Mouse (Mus musculus) CH12.LX (cell line): ENCODE measurements around the gene Inafm2.

Experiments
- CTCF ChIP-seq, 2 experiments: IDR thresholded peaks in 1 of 2; conservative IDR thresholded peaks in 1 of 2; 2 replicates each; pipeline ENCODE4 v1.5.1; 2011 to 2012; ENCODE audit warnings: low read depth in 2 of 2, low read length in 2 of 2, improper control_type of control experiment in 1 of 2, inconsistent platforms in 1 of 2, mild to moderate bottlenecking in 1 of 2, moderate library complexity in 1 of 2
- ETS1 ChIP-seq: conservative IDR thresholded peaks from 2 replicates; pipeline ENCODE4 v1.6.1; 2012; ENCODE audit warnings: low read depth, mild to moderate bottlenecking, inconsistent platforms, low read length, improper control_type of control experiment, moderate library complexity
- KAT2A ChIP-seq: IDR thresholded peaks from 2 replicates; pipeline ENCODE4 v1.6.1; 2012; ENCODE audit warnings: low read length, improper control_type of control experiment, inconsistent platforms; ENCODE audit not compliant: insufficient replicate concordance
- NRF1 ChIP-seq: IDR thresholded peaks from 2 replicates; pipeline ENCODE4 v1.6.1; 2014; ENCODE audit warnings: low read depth, mild to moderate bottlenecking, inconsistent platforms, low read length, improper control_type of control experiment, moderate library complexity
- POLR2A ChIP-seq: IDR thresholded peaks from 2 replicates; pipeline ENCODE4 v1.6.1; 2011; ENCODE audit warnings: low read depth, mild to moderate bottlenecking, improper control_type of control experiment, low read length

- TF ChIP-seq ETS1 (no peak), POLR2A (peak; percentile 81), NRF1 (peak; percentile 98), KAT2A (no peak), CTCF (conservative IDR thresholded peaks at IDR 0.05 in 1 of 2, IDR thresholded peaks at IDR 0.05 in 1 of 2; ENCODE audit: low read depth in 2 of 2, low read length in 2 of 2) (no peak)
Measured at GRCm38 (mm10) chr2:118779504-118780480, 34.2 kb downstream of the Inafm2 start, which contains the start of gene Disp2.
